Comparison of ENCODE assay signal across 8 mouse cellular contexts in the genomic region with DNA sequence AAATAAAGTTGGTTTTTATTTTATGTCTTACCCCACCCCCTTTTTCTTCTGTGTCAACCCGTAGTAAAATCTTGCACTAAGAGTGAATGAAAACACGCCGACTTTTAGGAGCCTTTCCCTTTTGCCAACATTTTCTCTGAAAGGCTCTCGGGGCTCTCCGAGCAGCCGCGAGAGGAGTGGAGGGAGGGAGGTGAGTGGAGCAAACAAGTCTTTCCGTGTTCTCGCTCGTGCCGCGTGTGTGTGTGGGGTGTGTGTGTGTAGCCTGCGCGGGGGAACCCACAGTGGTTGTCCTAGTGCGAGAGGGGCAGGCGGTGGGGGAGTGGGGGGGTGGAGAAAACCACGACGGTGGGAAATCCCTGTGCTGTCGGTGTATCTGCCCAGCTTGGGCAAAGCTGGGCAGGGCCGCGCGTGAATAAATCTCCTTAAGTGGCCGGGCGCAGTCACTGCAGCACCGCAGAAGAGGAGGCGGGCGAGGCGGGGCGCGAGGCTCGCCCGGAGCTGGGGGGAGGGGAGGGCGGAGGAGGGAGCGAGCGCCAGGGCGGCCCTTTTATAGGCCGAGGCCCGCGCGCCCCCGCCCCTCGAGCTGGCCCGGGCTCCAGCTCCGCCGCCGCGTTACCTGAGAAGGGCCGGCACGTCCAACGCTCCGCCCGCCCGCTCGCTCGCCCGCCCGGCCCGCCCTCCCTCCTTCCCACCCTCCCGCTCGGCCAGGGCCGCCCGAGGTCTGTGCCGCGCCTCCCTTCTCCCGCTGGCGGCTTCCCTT. TPM values are rescaled to one million over a fixed set of nuclear protein-coding genes. Genes with fewer than 3 reads are reported as not detected.
DNase-seq lines count a peak whose midpoint lies in the region; ATAC-seq lines count a peak whose summit lies in the region.

No protein-coding gene starts in this region.

- DNase-seq in Muller cell, postnatal 12 days (ENCODE audit: inconsistent ontology term) = peak; percentile 98
- DNase-seq in cerebellum, adult 8-10 months = peak; percentile 92
- peak; percentile 78 to 90 for DNase-seq in layer of hippocampus, postnatal 10 days (ENCODE audit: low spot score in 2 of 2)
- DNase-seq in lung, postnatal 10 days = peak; percentile 95
- peak; percentile 86 for DNase-seq in ovary, postnatal 14 days (ENCODE audit: low spot score)
- peak; percentile 88 to 93 for DNase-seq in urinary bladder, adult 18-20 months (ENCODE audit: low spot score in 2 of 2)

- ATAC-seq in frontal cortex, adult (ENCODE audit: low TSS enrichment) = peak; percentile 40
- peak; percentile 75 for ATAC-seq in hematopoietic stem cell, adult 5-6 weeks (replicated peaks in 1 of 2; ENCODE audit: insufficient read depth in 1 of 2, low FRiP score in 2 of 2, low TSS enrichment in 1 of 2, low read depth in 1 of 2, poor library complexity in 2 of 2, severe bottlenecking in 2 of 2)

RNA-seq across cellular contexts. Expression of a gene that starts 0.8 kb away (rescaled TPM):
- 26.6 and 27.2 TPM in 2 replicates for total RNA-seq in hematopoietic stem cell, adult 5-6 weeks (2017)
- 10 to 100 TPM; 83.2 to 85.6 TPM for total RNA-seq in layer of hippocampus, postnatal 10 days (2021)

Comparison
In these comparisons a context has a peak if more than half of its experiments do, and no peak if none do; other contexts are left out.
1. Peak in every context shown above with its lines: DNase-seq and ATAC-seq.